Mouse (Mus musculus) neural tube, embryonic 11.5 days (tissue): ENCODE measurements around the gene Cela3b. TPM values are rescaled to one million over a fixed set of nuclear protein-coding genes. Genes with fewer than 3 reads are reported as not detected.

ENCODE experiments used
- ATAC-seq: fragments of 200-750 bp; cut with Nextera tagmentation; 2 replicates; pipeline ENCODE4 v1.8.0; 2017; ENCODE audit warnings: moderate number of reproducible peaks, mild to moderate bottlenecking, moderate TSS enrichment, moderate library complexity; ENCODE audit not compliant: insufficient read depth, low FRiP score, low TSS enrichment
- DNase-seq: peaks from one replicate; pipeline ENCODE4 v3.0.0-alpha.2; 2015; ENCODE audit warnings: low spot score
- H3K27ac ChIP-seq: fragments of 300-500 bp; sonication (generic); 2 replicates; pipeline ENCODE4 v1.5.1; 2014; ENCODE audit warnings: low read depth, mild to moderate bottlenecking, low read length
- H3K27me3 ChIP-seq: fragments of 300-500 bp; sonication (generic); 2 replicates; pipeline ENCODE4 v1.6.1; 2014; ENCODE audit warnings: mild to moderate bottlenecking, low read length, mixed read lengths; ENCODE audit not compliant: control insufficient read depth, insufficient read depth
- H3K36me3 ChIP-seq: fragments of 300-500 bp; sonication (generic); 2 replicates; pipeline ENCODE4 v1.6.1; 2014; ENCODE audit warnings: mild to moderate bottlenecking, low read length, moderate library complexity, mixed read lengths; ENCODE audit not compliant: control insufficient read depth, insufficient read depth
- H3K4me1 ChIP-seq: fragments of 300-500 bp; sonication (generic); 2 replicates; pipeline ENCODE4 v1.6.1; 2014; ENCODE audit warnings: low read length, mixed read lengths; ENCODE audit not compliant: control insufficient read depth, insufficient read depth
- H3K4me2 ChIP-seq: fragments of 300-500 bp; sonication (generic); 2 replicates; pipeline ENCODE4 v1.6.1; 2014; ENCODE audit warnings: low read depth, mild to moderate bottlenecking, moderate library complexity
- H3K4me3 ChIP-seq: fragments of 300-500 bp; sonication (generic); 2 replicates; pipeline ENCODE4 v1.5.1; 2014; ENCODE audit warnings: low read depth, low read length
- H3K9ac ChIP-seq: fragments of 300-500 bp; sonication (generic); 2 replicates; pipeline ENCODE4 v1.6.1; 2014; ENCODE audit warnings: mild to moderate bottlenecking, low read length
- H3K9me3 ChIP-seq: fragments of 300-500 bp; sonication (generic); 2 replicates; pipeline ENCODE4 v1.6.1; 2016; ENCODE audit warnings: low read length; ENCODE audit not compliant: control insufficient read depth
- WGBS: fragments of 180-500 bp; shearing (Covaris S2); extraction: QIAGEN DNeasy Blood & Tissue Kit; methylation state at CpG from one replicate; pipeline ENCODE4 v1.1.7; 2014; 5-methylcytosine and 5-hydroxymethylcytosine counted together
- polyA plus RNA-seq: library from polyadenylated mRNA; unstranded; fragments of >200 nt; fragmentation: Nextera tagmentation; extraction: Ambion mirVana; gene quantifications from 2 replicates; pipeline ENCODE4 v1.2.1, GENCODE M21; 2014

Gene Cela3b
- polyA plus RNA-seq, 1 experiment from 2014 or later = not detected

DNA sequence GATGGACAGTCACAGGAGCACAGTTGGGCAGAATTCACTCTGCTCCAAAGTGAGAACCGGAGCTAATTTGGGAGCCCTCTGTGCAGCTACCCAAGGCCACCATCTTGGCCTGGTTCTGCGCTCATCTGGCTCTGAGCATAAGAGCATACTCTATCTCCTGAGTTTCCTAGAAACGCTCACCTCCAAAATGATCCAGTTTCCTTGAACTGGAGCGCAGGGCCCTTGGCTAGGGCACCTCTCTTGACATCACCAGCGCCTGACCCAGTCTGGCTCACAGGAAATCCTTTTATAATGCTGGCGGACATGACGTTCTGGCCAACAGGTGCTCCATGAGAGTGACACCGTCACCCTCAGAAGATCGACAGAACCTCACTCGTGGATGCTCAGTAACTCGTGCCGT is 26.2 kb upstream of the Cela3b start:
- Histone ChIP-seq H3K4me2 (no peak overlapping the region), H3K4me3 (no peak overlapping the region), H3K36me3 (no peaks in the 10 kb centered on the region), H3K4me1 (no peaks in the 10 kb centered on the region), H3K27ac (no peak overlapping the region), H3K9me3 (no peaks in the 10 kb centered on the region), H3K27me3 (no peaks in the 10 kb centered on the region), H3K9ac (no peak overlapping the region)
- DNase-seq (no peak), ATAC-seq (no peak)
- WGBS = 87% methylated on average over 12 of the region's 12 CpGs

DNA sequence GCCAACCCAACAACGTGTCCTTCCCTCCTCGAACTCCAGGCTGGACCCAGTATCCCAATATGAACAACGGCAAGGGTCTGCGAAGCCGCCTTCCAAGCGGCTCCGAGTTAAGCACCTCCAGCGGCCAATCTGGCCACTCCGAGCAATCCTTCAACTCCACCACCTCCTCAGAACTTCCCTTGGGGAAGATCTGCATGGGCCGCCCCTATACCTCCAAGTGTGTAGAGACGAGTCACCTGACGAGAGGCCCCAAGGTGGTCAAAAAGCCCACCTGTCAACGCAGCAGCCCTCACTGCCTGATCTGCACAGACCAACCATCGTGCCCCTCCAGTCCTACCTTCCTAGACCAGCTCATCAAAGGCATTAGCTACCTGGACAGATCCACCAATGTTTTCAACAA is 24.2 kb upstream of the Cela3b start:
- Histone ChIP-seq H3K27ac (no peak overlapping the region), H3K4me1 (no peaks in the 10 kb centered on the region), H3K9me3 (no peaks in the 10 kb centered on the region), H3K27me3 (no peaks in the 10 kb centered on the region), H3K4me2 (no peak overlapping the region), H3K36me3 (no peaks in the 10 kb centered on the region), H3K9ac (no peak overlapping the region), H3K4me3 (no peak overlapping the region)
- ATAC-seq = no peak
- no peak for DNase-seq
- 92% methylated on average over 14 of the region's 14 CpGs for WGBS

DNA sequence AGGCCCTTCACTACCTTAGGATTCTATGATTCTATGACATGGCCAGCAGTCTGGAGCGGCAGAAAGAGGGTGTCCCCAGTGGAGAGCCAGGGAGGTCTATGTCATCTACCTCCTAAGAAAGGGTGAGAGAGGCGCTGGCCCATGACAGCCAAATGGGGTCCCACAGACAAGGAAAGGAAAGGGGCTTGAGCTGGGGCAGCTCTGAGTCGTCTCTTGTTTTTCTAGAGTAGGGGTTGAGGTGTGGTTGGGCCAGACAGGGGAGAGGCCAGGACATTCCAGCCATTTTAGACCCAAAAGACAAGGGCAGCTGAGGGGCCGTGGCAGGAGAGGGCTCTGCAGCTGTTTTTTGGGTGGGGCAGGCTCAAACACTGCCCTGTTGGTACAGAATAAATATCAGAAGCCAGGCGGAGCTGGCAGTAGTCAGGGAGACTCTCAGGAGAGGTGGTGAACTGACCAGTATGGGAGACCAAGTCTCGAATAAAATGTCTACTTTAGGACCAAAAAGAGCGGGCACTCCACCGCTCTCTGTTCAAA is 23.0 kb upstream of the Cela3b start, which contains the start of gene 1700013G24Rik:
Gene 1700013G24Rik (plus strand): TSS at position 51 of the 534 bp plus-strand sequence.
- no peak within 1 kb of the TSS for H3K4me2 ChIP-seq
- ATAC-seq = no peak
- H3K4me3 ChIP-seq = no peak within 1 kb of the TSS
- no peak for DNase-seq
- no peaks in the 10 kb centered on the region for H3K27me3 ChIP-seq
- H3K27ac ChIP-seq = no peak within 1 kb of the TSS
- 84% methylated on average over 8 of the region's 8 CpGs for WGBS
- H3K36me3 ChIP-seq = no peaks in the 10 kb centered on the region
- no peaks in the 10 kb centered on the region for H3K4me1 ChIP-seq
- H3K9me3 ChIP-seq = no peaks in the 10 kb centered on the region
- no peak within 1 kb of the TSS for H3K9ac ChIP-seq

- ATAC-seq (no peak), DNase-seq (no peak)
- 94% methylated on average over 6 of the region's 6 CpGs for WGBS
- no peaks in the 10 kb centered on the region for H3K27me3 ChIP-seq
- no peak overlapping the region for H3K9ac ChIP-seq
- no peaks in the 10 kb centered on the region for H3K4me1 ChIP-seq
- H3K4me3 ChIP-seq = no peak overlapping the region
- H3K27ac ChIP-seq = no peak overlapping the region
- no peak overlapping the region for H3K4me2 ChIP-seq
- no peaks in the 10 kb centered on the region for H3K36me3 ChIP-seq
- H3K9me3 ChIP-seq = no peaks in the 10 kb centered on the region
Measured at GRCm38 (mm10) chr4:137452190-137452589, 21.9 kb upstream of the Cela3b start.

DNA sequence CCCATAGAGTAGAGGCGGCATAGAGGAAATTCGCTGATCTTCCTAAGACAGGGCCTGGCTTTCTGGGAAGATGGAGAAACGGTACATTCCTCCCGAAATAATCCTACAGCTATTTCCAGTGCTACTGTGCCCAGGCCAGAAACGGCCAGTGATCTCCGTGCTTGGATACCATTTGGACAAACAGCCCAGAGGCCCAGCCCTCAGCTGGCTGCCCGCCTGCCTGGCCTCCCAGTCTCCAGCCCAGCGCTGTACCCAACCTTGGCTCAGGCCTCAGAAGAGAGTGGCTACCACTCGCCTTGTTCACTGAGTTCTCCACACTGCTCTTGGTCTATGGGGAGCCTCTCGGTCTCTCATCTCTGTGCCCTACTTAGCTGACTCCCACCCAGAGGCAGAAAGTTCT is 19.4 kb upstream of the Cela3b start:
- WGBS = 83% methylated on average over 10 of the region's 10 CpGs
- DNase-seq = no peak

GRCm38 (mm10) chr4:137449132-137449531 is 18.8 kb upstream of the Cela3b start:
- no peak overlapping the region for H3K9ac ChIP-seq
- H3K4me3 ChIP-seq = no peak overlapping the region
- no peaks in the 10 kb centered on the region for H3K4me1 ChIP-seq
- H3K4me2 ChIP-seq = no peak overlapping the region
- WGBS = 76% methylated on average over 2 of the region's 2 CpGs
- no peaks in the 10 kb centered on the region for H3K36me3 ChIP-seq
- no peaks in the 10 kb centered on the region for H3K9me3 ChIP-seq
- H3K27ac ChIP-seq = no peak overlapping the region
- no peak for DNase-seq
- no peak for ATAC-seq
- H3K27me3 ChIP-seq = no peaks in the 10 kb centered on the region

More for the DNA sequence above, 19.4 kb upstream of the Cela3b start:
- H3K4me2 ChIP-seq = no peak overlapping the region
- H3K9ac ChIP-seq = no peak overlapping the region
- no peaks in the 10 kb centered on the region for H3K36me3 ChIP-seq
- H3K9me3 ChIP-seq = no peaks in the 10 kb centered on the region
- H3K27me3 ChIP-seq = no peaks in the 10 kb centered on the region
- H3K27ac ChIP-seq = no peak overlapping the region
- no peaks in the 10 kb centered on the region for H3K4me1 ChIP-seq
- H3K4me3 ChIP-seq = no peak overlapping the region
- no peak for ATAC-seq

DNA sequence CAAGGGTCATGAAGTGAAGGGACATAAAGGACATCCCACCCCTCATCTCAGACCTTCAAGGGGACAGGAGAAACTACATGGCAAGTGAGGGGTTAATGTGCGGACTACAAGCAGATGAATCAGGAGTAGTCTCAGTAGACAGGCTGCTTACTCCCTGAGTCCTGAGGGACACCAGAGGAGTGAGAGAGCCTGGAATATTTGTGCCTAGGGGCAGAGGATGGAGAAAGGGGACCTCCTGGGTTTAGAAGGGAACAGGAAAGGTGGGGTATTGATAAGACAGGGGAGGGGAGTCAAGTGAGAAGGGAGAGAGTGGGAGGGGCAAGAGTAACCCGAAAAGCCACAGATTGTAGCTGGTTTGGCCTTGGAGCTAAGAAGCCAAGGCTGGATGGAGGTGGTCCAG is 18.3 kb upstream of the Cela3b start:
- no peak overlapping the region for H3K9ac ChIP-seq
- no peaks in the 10 kb centered on the region for H3K27me3 ChIP-seq
- no peaks in the 10 kb centered on the region for H3K9me3 ChIP-seq
- WGBS = 68% methylated on average over 2 of the region's 2 CpGs
- ATAC-seq (no peak), DNase-seq (no peak)
- no peak overlapping the region for H3K4me2 ChIP-seq
- H3K27ac ChIP-seq = no peak overlapping the region
- H3K4me1 ChIP-seq = no peaks in the 10 kb centered on the region
- H3K4me3 ChIP-seq = no peak overlapping the region
- no peaks in the 10 kb centered on the region for H3K36me3 ChIP-seq

DNA sequence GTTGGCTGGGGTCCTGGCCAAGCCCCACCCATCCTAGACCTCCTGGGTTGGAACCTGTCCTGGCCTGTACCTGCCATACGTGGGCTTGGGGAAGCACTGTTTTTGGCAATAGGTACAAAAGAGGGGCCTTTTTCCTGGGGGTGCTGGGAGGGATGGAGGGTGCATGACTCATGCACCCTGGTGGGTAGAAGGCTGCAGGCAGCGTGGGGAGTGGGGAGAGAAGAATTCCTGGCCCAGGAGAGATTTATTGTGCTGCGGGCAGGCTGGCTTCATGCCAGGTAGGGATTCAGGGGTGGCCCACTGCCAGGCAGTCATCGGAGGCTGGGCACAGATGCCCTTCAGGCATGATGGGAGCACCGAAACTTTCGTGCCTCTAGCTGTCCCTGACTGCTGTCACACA is 17.9 kb upstream of the Cela3b start:
- Histone ChIP-seq H3K27ac (no peak overlapping the region), H3K4me2 (no peak overlapping the region), H3K9me3 (no peaks in the 10 kb centered on the region), H3K4me1 (no peaks in the 10 kb centered on the region), H3K36me3 (no peaks in the 10 kb centered on the region), H3K4me3 (no peak overlapping the region), H3K27me3 (no peaks in the 10 kb centered on the region), H3K9ac (no peak overlapping the region)
- no peak for DNase-seq
- 63% methylated on average over 6 of the region's 6 CpGs for WGBS
- ATAC-seq = no peak

DNA sequence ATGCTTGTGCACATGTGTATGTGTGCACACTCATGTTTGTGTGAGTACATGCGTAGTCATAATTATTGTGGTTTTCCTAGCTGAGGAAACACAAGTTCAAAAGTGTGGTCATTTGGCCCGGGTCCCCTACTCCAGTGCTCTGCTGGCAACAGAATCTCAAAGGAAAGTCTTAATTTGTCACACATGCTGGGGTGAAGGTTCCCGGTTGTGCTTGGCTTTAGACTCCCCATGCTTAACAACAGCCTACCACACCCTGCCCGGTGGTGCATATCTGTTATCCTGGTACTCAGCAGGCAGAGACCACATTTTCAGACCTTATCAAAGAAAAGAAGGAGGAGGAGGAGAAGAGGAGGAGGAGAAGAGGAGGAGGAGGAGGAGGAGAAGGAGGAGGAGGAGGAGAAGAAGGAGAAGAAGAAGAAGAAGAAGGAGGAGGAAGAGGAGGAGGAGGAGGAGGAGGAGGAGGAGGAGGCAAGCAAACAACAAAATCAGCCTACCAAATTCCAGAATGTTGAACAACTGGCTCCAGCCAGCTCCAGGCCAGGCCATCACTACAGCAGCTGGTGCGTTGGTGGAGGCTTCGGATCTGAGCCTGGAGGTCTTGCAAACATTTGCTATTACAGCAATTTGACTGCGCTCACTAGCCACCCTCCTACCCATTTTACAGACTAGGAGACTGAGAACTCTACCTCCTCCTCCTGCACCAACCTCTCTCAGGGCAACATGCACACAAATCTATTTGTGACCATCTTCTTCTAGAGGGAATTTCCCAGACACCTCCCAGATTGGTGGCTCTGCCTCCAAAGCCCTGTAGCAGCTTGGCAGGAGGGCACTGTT is 17.2 kb upstream of the Cela3b start:
- no peaks in the 10 kb centered on the region for H3K36me3 ChIP-seq
- ATAC-seq = no peak
- H3K27ac ChIP-seq = no peak overlapping the region
- no peak overlapping the region for H3K9ac ChIP-seq
- no peak overlapping the region for H3K4me3 ChIP-seq
- DNase-seq = no peak
- no peak overlapping the region for H3K4me2 ChIP-seq
- H3K9me3 ChIP-seq = no peaks in the 10 kb centered on the region
- no peaks in the 10 kb centered on the region for H3K4me1 ChIP-seq
- no peaks in the 10 kb centered on the region for H3K27me3 ChIP-seq
- WGBS = 74% methylated on average over 7 of the region's 7 CpGs
